Mouse (Mus musculus): ENCODE data around the gene Vcp.
"Not testable (repeated sequence)": the region's sequence is repeated elsewhere in the genome, so short reads cannot be mapped to it uniquely, and the experiment has no call there.

The Vcp gene

DNA sequence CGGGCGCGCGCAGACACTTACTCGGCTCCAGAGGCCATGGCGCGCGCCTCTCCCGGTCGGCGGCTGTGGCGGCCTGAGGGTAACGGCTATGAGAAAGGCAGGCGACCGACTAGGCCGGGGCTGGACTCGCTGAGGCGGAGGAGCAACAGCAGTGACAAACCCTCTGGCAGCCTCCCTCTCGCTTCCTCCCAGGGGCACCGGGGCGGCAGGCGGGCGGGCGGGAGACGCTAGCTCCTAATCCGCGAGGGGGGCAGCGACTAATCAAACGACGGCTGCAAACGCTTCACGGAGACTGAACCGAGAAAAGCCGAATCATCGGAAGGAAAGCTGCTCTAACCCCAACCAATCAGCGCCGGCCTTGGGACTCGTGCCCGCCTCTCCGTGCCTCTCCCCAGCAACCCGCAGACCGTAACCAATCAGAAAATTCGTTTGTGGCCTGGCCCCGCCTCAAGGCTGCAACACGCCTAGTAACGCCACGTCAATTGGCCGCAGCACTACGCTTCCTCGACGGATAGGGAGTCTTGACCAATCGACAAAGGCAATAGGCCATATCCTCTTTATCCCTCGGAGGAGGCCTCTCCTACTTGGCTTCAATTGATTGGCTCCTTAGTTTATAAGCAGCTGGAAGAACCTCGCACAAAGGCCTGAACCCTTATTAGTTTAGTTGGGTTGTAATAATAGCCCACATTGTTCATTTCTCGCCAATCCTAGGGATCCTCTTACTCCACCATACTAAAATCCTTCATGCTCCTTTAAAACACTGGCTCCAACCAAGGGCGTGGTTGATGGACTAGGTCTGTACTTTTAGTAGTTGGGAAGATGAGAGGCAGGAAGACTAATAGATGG, at the start of gene Vcp:
TSS of gene Vcp (minus strand) at position 367 of the 846 bp plus-strand sequence.
- in situ Hi-C loops (cut with MboI; ENCODE audit: unreplicated experiment in 2 of 2): not testable (repeated sequence)

DNA sequence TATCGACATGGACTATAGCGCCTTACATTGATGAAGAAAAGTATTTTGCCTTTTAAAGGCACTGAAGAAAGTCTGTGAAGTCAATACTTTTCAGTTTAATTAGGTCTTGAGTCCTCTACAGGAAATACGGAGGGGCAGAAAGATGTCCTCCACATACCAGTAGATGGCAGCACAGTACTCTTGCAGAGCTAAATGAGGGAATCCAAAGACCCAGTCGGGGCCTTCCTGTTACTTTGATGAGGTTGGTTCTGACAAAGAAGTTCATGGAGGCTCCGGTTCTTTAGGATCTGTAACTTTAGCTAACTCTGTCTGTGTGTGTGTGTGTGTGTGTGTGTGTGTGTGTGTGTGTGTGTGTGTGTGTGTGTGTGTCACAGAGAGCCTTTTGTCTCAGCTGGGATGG, 46.9 kb upstream of the Vcp start:
- in situ Hi-C loops (cut with MboI; ENCODE audit: unreplicated experiment in 2 of 2): loop anchor here (5.0 to 10.0 kb wide), 3 partner anchors 370 to 658 kb away; partner anchors contain the start of genes Creb3 (in 1 of the 2), Olfr70 (in 1 of the 2) and Tln1 (in 1 of the 2)

DNA sequence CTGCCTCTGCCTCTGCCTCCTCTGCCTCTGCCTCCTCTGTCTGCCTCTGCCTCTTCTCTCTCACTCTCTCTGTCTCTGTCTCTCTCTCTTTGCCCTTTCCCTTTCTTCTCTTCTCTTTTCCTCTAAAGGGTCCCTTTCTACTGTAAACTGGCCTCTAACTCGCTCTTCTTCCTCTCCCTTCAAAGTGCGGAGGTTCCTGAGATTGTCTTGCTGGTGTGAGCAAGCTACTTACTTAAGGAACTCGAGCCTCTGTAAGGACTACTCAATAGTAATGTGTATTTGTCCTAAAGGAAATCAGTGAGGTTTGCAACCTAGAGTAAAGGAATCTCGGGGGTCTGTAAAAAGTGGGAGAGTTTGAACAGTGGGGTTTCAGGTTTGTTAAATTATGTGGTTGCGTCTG, 46.3 kb upstream of the Vcp start:
- in situ Hi-C loops (cut with MboI; ENCODE audit: unreplicated experiment in 2 of 2): loop anchor here (5.0 to 10.0 kb wide), 3 partner anchors 371 to 658 kb away; partner anchors contain the start of genes Creb3 (in 1 of the 2), Olfr70 (in 1 of the 2) and Tln1 (in 1 of the 2)

DNA sequence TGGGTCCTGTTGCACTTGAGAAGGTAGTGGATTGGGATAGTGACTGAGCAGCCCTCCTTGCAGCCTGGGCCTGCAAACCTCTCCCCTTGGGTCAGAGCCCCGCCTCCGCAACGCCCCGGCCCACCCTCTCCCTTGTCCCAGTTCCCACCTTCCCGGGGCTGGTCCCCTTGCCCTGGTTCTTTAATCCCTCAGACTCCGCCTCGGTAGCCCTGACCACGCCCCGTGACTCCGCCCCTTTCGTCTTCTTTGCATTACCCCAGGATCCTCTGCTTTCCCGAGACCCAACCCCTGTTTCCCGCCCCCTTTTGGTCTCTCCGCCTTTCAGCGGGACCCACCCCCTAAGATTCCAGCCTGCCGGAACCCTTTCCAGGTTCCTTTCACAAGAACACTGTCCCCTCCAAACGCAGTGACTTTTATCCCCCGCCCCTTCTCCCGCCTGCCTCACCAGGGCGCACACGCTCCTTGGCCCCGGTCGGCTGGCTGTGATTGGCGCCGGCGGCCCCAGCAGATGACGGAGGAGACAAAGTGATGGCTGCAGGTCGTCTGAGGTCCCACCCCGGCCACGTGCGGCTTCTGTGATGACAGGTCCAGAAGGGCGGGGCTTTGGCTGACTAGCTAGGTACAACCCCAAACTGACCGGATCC, 45.5 kb upstream of the Vcp start, which contains the start of gene Fam214b:
TSS of gene Fam214b (minus strand) at position 562 of the 644 bp plus-strand sequence.
- in situ Hi-C loops (cut with MboI; ENCODE audit: unreplicated experiment in 2 of 2): loop anchor here (5.0 to 10.0 kb wide), 3 partner anchors 372 to 659 kb away; partner anchors contain the start of genes Creb3 (in 1 of the 2), Olfr70 (in 1 of the 2) and Tln1 (in 1 of the 2)

DNA sequence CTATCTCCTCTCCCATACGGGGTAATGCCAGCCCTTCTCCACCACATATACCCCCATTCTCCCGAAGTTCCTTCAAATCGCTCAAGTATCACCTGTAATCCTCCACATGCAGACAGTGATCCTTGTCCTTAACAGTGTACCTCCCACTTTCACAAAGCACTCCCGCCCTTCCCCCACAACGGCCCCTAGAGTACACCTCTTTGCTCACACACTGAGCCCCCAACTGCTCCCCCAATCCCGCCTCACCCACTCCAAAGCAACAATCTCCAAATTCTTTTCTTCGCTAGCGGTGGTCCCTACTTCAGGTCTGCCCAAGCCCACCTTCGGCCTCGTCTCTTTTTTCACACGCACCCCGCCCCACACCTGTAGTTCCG, 45.0 kb upstream of the Vcp start:
- in situ Hi-C loops (cut with MboI; ENCODE audit: unreplicated experiment in 2 of 2): loop anchor here (5.0 to 10.0 kb wide), 3 partner anchors 372 to 660 kb away; partner anchors contain the start of genes Creb3 (in 1 of the 2), Olfr70 (in 1 of the 2) and Tln1 (in 1 of the 2)

DNA sequence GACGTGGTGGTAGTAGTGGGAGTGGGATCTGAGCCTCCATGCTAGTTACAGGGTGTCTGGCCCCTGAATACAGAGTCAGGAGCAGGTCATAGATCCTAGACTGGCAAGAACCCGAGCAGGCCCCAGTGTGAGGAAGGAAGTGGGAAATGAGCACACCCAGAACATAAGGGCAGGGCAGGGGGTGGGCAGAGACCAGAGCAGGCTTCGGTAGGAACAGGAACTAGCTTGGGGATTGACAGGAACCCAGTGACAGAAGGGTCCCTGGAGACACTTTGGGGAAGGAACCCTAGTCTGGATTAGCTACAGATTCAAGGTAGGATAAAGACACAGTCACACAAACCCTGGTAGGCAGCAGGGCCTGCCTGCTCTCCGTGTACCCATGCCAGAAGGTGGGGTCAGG, 44.4 kb upstream of the Vcp start:
- in situ Hi-C loops (cut with MboI; ENCODE audit: unreplicated experiment in 2 of 2): loop anchor here (5.0 to 10.0 kb wide), 4 partner anchors 373 to 660 kb away; partner anchors contain the start of genes Creb3 (in 2 of the 2), Tln1 (in 2 of the 2) and Olfr70 (in 1 of the 2)

DNA sequence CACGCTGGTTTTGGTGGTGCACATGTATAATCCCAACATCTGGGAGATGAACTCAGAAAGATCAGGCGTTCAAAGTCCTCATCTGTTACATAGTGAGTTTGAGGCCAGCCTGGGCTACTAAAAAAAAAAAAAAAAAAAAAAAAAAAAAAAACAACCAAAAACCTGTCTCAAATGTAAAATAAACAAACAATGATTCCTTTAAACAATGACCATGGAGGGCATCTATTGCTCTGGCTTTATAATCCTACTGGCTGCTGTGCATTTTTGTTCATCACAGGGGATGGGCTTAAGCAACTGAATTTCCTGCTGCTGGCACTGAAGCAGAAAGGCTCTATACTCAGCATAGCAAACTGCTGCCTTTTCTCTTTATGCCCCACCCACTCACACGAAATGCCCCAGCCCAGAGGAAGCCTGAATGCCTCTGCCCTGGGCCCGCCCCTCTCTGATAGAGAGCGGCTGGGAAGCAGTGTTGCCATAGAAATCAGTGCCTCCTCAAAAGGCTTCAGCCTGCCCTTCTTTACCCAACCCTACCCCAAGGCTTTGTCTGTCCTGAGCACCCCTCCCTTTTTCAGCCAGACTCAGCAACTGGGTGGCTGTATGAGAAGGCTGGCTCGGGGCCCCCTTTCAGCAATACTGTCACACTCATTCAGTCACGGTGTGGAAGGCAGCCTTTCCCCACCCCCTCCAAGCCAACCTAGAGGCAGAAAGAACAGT, 43.5 kb upstream of the Vcp start:
- in situ Hi-C loops (cut with MboI; ENCODE audit: unreplicated experiment in 2 of 2): loop anchor here (5.0 to 10.0 kb wide), 3 partner anchors 518 to 661 kb away; partner anchors contain the start of genes Creb3 (in 2 of the 2), Tln1 (in 2 of the 2) and Olfr70 (in 1 of the 2)

DNA sequence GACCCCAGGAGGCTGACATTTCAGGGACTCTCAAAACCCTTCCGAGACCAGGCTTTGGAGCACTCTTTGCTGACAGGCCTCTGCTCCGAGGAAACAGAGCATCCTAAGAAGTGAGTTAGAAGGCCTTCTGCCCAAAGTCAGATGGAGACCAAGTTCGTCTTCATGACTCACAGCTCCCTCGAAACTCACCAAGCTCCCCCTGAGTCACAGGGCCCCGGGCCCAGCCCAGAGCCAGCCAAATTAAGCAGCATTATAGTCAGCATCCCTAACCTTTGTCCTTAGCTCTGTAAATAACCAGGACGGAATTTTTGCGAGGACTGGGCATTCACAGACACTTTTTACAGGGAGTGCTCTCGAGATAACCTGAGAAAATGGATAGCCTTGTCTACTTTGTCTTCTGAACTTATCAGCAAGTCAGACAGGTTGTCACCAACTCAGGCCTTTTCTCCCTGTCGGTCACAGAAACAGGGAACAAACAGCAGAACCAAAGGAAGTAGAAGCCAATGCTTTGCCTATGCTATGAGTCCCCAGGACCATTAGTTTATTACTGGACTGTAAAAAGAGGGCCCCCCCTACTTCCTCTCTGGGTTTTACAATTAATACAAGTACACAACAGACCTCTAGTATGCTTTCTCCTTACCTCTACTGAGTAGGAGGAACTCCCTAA, 40.7 kb upstream of the Vcp start:
- in situ Hi-C loops (cut with MboI; ENCODE audit: unreplicated experiment in 2 of 2): loop anchor here (5.0 to 10.0 kb wide), 3 partner anchors 521 to 664 kb away; partner anchors contain the start of genes Creb3 (in 2 of the 2), Tln1 (in 2 of the 2) and Olfr70 (in 1 of the 2)

DNA sequence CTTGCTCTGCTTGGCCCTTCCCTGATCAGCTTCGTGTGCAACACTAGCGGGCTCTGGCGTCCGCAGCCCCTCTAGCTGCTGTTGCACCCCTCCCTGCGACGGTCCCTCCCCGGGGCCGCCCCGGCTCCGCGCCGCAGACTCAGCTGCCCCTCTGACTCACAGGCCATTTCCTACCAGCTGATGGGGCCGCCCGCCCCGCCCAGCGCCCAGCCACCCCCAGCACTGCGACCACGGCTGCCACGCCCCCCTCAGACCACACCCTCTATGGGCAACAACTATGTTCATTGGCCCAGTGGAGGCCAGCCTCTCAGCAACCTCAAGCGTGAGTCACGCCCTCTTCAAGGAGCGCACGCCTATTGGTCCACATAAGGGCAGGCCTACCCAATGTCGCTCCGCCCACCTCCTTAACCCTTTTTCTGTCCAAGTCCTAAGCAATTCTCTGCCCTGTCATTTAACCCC, 39.8 kb upstream of the Vcp start:
- in situ Hi-C loops (cut with MboI; ENCODE audit: unreplicated experiment in 2 of 2): loop anchor here (5.0 to 10.0 kb wide), 3 partner anchors 522 to 665 kb away; partner anchors contain the start of genes Creb3 (in 2 of the 2), Tln1 (in 2 of the 2) and Olfr70 (in 1 of the 2)

DNA sequence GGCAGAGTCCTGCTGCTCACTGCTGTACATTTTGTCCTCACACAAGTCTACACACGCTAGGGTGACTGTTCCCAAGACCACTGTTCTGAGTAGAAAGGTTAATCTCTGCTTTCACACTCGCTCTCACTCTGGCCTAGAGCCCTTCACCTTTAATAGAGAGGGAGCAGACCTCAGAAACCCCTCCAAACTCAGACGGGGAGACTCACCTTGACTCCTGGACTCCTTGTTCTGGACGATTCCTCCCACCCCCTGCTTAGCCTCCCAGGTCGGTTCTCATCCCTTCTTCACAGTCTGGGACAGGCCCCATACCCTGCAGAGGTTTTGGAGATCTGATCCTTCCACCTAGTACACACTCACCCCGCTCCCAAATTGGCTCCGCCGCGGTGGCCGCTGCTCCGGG, 39.3 kb upstream of the Vcp start:
- in situ Hi-C loops (cut with MboI; ENCODE audit: unreplicated experiment in 2 of 2): loop anchor here (5.0 to 10.0 kb wide), 3 partner anchors 523 to 665 kb away; partner anchors contain the start of genes Creb3 (in 2 of the 2), Tln1 (in 2 of the 2) and Olfr70 (in 1 of the 2)

DNA sequence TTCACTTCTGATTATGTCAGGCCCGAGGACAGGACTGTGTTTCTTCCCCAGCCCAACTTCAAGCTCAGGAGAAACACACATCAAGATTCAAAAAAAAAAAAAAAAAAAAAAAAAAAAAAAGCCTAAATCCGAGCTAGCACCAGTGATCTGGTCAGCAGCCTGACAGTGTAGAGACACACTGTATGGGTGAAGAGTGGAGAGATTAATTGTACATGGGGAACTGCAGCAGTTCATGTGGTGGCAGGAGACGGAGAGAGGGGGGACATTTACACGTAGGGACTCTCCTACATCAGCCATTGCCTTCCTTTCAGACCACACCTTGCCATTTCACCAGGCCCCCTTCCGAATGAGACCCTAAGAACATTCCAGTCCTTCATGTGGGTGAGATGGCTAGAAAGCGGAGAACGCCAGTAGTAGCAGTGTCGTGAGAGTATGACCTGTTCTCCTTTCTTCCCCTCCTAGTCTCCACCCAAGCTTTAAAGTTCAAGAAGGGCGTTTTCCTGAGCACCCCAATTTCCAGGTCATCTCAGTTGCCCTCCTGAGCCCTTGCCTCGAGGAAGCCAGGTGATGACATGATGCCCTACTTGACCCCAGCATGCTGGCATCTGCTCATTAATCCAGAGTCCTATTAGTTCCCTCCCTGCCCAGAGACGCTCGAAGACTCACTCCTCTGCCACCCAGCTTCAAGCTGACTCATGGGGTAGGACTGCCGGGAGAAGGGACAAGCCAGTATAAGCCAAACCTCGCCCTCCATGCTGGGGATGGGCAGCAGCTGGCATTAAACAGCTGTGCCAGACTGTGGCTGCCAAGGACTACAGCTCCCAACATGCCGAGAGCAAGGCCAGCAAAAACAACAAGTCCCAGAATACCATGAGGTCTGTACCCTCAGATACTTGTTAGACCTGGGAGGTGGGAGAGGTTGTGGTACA, 38.5 kb upstream of the Vcp start:
- in situ Hi-C loops (cut with MboI; ENCODE audit: unreplicated experiment in 2 of 2): no loop called here

DNA sequence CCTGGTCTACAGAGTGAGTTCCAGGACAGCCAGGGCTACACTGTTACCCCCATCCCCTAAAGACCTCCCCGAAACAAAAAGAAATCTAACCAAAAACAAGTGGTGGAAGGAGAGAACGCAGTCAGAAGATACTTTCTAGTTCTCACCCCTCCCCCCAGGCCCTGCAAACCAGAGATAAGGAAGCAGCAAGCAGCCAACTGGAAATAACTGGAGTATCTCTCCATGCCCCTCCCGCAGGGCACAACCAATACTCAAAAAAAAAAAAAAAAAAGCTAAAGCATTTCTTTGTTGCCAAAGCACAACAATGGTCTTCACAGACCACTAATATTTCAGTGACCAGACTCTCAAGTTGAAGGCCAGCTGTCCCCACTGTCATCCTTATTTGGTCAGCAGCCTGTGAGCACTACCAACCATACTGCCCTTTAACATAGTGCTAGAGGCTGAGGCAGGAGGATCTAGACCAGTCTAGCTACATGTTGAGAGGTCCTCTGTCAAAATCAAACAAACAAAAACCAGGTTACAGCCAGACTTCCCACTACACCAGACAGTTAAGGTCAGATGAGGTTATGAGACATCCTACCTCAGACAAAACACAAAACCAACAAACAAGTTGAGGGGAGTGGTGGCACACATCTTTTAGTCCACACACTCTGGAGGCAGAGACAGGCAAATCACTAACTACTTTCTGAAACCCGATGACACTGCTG, 37.7 kb upstream of the Vcp start:
- in situ Hi-C loops (cut with MboI; ENCODE audit: unreplicated experiment in 2 of 2): no loop called here

DNA sequence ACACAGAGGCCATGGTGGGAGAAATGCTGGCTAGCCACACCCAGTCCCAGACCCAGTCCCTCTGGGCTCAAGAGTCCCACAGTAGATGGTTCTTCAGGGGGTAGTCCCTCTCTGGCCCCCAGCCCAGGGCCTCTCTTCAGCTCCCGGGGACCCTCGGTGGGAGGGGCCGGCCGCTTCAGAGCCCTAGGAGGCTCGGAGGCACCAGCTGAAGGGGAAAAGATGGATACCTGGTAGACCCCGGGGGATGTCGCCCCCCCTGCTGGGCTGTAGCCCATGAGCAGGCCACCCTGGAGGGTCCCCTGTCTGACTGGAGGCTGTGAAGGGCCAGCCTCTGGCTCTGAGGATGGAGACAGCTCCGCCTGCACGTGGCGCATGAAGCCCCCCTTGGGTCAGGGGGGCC, 36.0 kb upstream of the Vcp start:
- in situ Hi-C loops (cut with MboI; ENCODE audit: unreplicated experiment in 2 of 2): no loop called here

DNA sequence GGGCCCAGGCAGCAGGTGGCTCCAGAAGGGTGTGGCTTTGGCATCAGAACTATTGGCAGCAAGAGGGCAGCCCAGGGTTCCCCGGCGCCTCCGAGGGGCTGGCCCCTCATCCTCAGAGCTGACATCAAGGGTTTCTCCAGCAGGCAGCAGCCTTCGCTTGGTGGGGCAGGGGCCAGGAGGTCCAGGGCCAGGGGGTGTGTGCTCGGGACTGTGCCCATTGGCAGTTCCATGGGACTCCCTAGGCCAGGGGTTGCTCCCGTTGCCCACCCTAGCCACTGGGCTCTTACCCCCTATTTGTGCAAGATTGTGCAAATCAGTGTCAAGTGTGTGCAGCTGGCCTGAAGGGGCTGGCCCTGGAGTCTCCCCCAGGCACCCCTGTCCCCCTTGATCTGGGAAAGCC, 35.5 kb upstream of the Vcp start:
- in situ Hi-C loops (cut with MboI; ENCODE audit: unreplicated experiment in 2 of 2): no loop called here

DNA sequence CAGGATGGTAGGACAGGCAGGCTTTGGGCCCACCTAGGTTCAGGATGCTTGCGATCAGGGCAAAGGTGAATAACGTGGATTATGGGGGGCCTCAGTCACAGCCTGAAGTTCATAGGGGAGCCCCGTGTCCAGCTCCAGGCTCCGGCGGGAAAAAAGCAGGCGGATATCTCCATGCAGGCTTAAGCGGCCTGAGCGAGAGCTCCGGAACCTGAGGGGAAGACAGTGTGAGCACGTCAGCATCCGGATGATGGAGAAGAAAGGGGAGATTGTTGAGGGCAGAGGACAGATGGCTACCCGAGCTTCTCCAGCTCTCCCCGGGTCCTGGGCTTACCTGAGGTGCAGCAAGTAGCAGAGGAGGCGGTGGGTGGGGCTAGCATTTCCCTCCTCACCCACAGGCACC, 33.2 kb upstream of the Vcp start:
- in situ Hi-C loops (cut with MboI; ENCODE audit: unreplicated experiment in 2 of 2): no loop called here

DNA sequence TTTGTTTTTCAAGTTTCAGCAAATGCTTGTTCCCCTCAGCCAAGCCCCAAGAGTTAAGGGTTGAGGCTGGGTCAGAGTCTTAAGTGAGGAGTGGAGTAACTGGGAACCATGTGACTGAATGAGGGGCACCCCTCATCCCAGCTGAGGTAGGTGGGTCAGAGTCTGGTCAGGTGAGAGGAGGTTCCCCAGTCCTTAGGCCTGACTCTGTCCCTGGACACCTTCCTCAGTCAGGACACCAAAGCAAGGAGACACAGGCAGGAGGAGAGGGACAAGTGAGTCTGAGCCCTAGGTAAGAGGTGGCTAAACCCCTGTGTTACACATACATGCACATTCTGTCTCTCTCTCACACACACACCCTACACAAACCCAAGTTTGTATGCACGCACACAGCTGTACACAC, 32.2 kb upstream of the Vcp start:
- in situ Hi-C loops (cut with MboI; ENCODE audit: unreplicated experiment in 2 of 2): no loop called here

DNA sequence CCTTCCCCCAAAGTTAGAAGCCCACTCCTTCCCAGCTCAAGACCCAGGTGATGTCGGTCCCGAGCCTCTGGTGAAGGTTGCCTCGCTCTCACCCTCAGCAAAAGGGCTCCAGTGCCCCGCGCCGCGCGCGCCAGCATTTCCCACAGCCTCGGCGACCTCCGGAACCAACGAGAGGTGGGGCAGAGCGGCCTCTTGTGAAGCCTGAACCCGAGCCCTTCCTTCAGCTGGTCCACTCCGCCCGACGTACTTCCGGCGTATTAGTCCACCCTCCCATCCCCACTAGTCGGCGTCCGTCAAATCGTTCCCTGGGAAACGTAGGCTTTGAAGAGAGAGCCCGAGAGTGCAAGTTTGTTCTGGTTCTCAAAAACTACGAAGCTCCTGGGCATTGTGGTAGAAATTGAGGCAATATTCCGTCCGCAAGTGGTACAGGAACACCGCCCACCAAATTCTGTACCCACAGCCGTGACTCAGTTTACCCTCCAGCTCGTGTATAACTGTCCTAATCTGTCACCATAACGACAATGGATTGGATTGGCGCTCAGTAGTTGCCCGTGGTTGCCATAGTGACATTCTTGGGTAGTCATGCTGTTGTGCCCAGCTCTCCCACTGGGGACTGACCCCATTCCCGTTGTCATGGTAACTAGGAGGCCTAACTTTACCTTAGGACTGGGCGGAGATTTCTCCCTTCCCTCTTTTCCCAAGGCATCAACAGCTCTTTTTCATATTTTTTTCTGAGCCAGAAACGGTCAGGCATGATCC, 31.1 kb upstream of the Vcp start, which contains the start of gene Stoml2:
TSS of gene Stoml2 (minus strand) at position 474 of the 759 bp plus-strand sequence.
- in situ Hi-C loops (cut with MboI; ENCODE audit: unreplicated experiment in 2 of 2): no loop called here

All from v-Abl transformed pro-B cells (cell line).